Mouse (Mus musculus): Measurements from ENCODE around the gene Zfp975.
"Not testable (repeated sequence)": the region's sequence is repeated elsewhere in the genome, so short reads cannot be mapped to it uniquely, and the experiment has no call there.

- not testable (repeated sequence) for TF ChIP-seq POLR2A (IDR thresholded peaks at IDR 0.05; ENCODE audit: borderline replicate concordance, control insufficient read depth, low read depth, low read length); CTCF (IDR thresholded peaks at IDR 0.05; ENCODE audit: control insufficient read depth, insufficient read depth, low read length)
Observed at GRCm38 (mm10) chr7:42679646-42680045, 12.9 kb downstream of the Zfp975 start.
